Mouse (Mus musculus) heart, embryonic 16.5 days (tissue): ENCODE data around the gene Pdlim1. TPM values are rescaled to one million over a fixed set of nuclear protein-coding genes. Genes with fewer than 3 reads are reported as not detected.

Source experiments
- ATAC-seq: fragments of 200-750 bp; cut with Nextera tagmentation; replicated peaks from 2 replicates; pipeline ENCODE4 v1.8.0; 2017; ENCODE audit warnings: moderate number of reproducible peaks; ENCODE audit not compliant: insufficient read depth, low FRiP score; ENCODE audit errors: extremely low read depth
- H3K27ac ChIP-seq: fragments of 300-500 bp; sonication (generic); 2 replicates; pipeline ENCODE4 v1.5.1; 2014; ENCODE audit warnings: mild to moderate bottlenecking, low read length, control low read depth, moderate library complexity
- H3K27me3 ChIP-seq: fragments of 300-500 bp; sonication (generic); 2 replicates; pipeline ENCODE4 v1.6.1; 2014; ENCODE audit warnings: low read length, mixed read lengths; ENCODE audit not compliant: control insufficient read depth, insufficient read depth
- H3K36me3 ChIP-seq: fragments of 300-500 bp; sonication (generic); 2 replicates; pipeline ENCODE4 v1.6.1; 2014; ENCODE audit not compliant: control insufficient read depth, insufficient read depth
- H3K4me1 ChIP-seq: fragments of 300-500 bp; sonication (generic); 2 replicates; pipeline ENCODE4 v1.6.1; 2014; ENCODE audit warnings: low read length, mixed read lengths; ENCODE audit not compliant: control insufficient read depth, insufficient read depth
- H3K4me2 ChIP-seq: fragments of 300-500 bp; sonication (generic); 2 replicates; pipeline ENCODE4 v1.6.1; 2014; ENCODE audit warnings: low read depth, mild to moderate bottlenecking, control low read depth, low read length
- H3K4me3 ChIP-seq: fragments of 300-500 bp; sonication (generic); 2 replicates; pipeline ENCODE4 v1.5.1; 2014; ENCODE audit warnings: mild to moderate bottlenecking, control low read depth, low read length
- H3K9ac ChIP-seq: fragments of 300-500 bp; sonication (generic); 2 replicates; pipeline ENCODE4 v1.6.1; 2014; ENCODE audit warnings: low read length, control low read depth
- H3K9me3 ChIP-seq: fragments of 300-500 bp; sonication (generic); replicated peaks from 2 replicates; pipeline ENCODE4 v1.6.1; 2016; ENCODE audit warnings: low read length; ENCODE audit not compliant: control insufficient read depth
- WGBS: fragments of 180-500 bp; shearing (Covaris S2); extraction: QIAGEN DNeasy Blood & Tissue Kit; methylation state at CpG from one replicate; pipeline ENCODE4 v1.1.7; 2014; 5-methylcytosine and 5-hydroxymethylcytosine counted together
- polyA plus RNA-seq: library from polyadenylated mRNA; unstranded; fragments of >200 nt; fragmentation: Nextera tagmentation; extraction: Ambion mirVana; gene quantifications from 2 replicates; pipeline ENCODE4 v1.2.1, GENCODE M21; 2015

The Pdlim1 gene
- polyA plus RNA-seq, 1 experiment from 2014 or later: 267 TPM

DNA sequence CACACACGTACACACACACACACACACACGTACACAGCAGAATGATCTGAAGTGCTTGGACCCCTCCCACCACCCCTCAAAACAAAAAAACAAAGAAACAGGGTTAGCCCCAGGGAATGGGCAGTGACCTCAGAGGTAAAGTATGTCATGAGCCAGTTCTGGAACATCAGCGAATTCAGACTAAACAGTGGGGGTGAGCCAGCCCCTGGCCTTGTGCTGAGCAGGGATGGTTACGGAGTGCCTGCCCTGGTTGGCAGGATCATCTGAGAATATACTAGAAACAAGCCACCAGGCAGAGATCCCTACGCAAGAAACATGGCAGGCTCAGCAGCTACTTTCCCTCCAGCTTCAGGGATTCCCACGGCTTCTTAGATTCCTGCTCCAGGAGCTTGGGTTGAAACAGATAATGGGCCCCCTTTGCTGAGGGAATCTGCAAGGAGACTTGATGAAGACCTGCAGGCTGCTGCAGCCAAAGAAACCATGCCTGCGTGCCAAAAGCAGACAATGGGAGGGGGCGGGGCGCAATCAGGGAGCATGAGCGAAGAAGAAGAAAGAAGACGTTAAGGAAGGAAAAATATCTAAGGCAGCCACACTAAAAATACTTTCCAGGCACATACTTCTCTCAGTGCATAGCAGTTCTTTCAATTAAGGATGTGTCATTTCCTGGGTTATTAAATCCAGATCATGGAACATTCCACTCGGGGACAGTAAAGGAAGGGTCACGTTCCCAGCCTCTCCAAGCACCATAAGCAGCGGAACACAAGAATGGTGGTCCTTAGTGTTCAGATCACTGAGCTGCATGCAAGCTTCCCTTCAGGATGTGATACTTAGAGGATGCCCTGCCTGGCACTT, 30.6 kb downstream of the Pdlim1 start:
- H3K4me3 ChIP-seq: no peak overlapping the region
- 0 out of 2 replicates have a peak overlapping the region, but pooled peaks have one; percentile 20 for H3K4me2 ChIP-seq
- H3K36me3 ChIP-seq: peaks cover 9% of the 10 kb centered on the region; the same call in 1 of the 2 replicates
- peak; percentile 78 for ATAC-seq
- H3K27ac ChIP-seq: peak overlapping the region; percentile 86
- no peaks in the 10 kb centered on the region for H3K9me3 ChIP-seq
- no peaks in the 10 kb centered on the region for H3K27me3 ChIP-seq
- peaks cover 29% of the 10 kb centered on the region for H3K4me1 ChIP-seq
- 30% methylated on average over 14 of the region's 14 CpGs for WGBS
- peak overlapping the region; percentile 31; the same call in 1 of the 2 replicates for H3K9ac ChIP-seq

DNA sequence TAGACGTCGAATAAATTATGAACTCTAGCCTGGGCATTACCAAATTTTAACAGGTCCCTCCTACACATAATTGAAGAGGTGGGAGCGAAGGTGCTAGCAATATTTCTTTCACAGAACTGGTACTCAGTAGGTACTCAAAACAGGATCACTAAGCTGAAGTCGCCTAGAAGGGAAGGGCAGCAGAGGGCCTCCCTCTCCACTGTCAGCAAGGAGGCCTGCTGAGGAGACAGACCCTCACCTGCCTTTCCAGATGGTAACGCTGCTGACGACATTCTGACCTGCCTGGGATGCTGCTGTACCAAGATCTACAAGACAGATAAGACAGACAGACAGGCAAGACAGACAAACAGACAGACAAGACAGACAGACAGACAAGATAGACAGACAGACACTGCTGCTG, 31.3 kb downstream of the Pdlim1 start:
- Histone ChIP-seq H3K4me1 (peaks cover 29% of the 10 kb centered on the region), H3K9ac (0 out of 2 replicates have a peak overlapping the region, but pooled peaks have one; percentile 8), H3K4me3 (no peak overlapping the region), H3K27ac (peak overlapping the region; percentile 86), H3K36me3 (peaks cover 10% of the 10 kb centered on the region; the same call in 1 of the 2 replicates), H3K4me2 (no peak overlapping the region), H3K9me3 (no peaks in the 10 kb centered on the region), H3K27me3 (no peaks in the 10 kb centered on the region)
- WGBS: 57% methylated on average over 6 of the region's 6 CpGs
- no peak for ATAC-seq

DNA sequence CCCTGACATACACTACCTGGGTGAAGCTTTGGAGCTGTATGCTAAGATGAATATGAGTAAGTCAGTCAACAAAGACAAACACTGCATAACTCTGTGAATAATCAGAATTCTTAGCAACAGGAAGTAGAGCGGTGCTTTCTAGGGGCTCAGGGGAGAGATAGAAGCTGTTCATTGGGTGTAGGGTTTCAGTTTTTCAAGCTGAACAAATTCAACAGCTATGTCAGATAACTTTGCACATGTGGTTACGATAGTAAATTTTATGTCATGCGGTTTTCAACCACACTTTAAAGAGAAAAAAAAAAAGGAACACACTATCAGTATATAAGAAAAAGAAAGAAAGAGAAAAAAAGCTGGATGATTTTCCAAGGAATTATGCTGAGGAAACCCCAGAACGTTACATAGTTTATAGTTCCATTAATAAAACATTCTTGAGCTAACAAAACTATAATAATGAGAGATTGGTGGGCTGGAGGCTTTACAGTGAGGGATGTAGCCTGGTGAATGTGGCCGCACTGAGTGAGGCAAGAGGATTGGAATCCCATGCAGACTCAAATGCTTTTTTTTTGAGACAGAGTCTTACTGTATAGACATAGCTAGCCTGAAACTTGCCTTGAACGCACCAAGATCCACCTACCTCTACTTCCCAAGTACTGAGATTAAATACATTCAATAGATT, 33.3 kb downstream of the Pdlim1 start:
- 66% methylated on average over 6 of the region's 6 CpGs for WGBS
- H3K4me1 ChIP-seq: peaks cover 29% of the 10 kb centered on the region

DNA sequence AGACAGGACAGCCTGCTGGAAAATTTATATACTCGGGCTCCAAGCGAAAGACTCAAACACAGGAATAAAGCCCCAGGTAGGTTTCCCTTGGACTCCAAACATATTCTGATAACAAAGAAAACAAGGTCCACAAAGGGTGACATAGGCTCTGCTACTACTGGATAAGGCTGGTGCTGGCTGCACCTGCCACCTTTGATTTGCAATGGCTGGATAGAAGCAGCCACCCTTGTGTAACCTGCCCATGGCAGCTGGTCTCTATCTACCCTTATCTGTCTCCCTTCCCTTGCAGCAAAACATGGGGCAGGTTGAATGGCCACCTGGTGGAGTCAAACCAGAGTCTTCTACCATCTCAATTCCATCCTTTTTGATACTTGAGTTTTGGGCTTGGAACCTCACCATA, 39.1 kb downstream of the Pdlim1 start:
- ATAC-seq: no peak
- 94% methylated on average over 2 of the region's 2 CpGs for WGBS
- H3K4me3 ChIP-seq: no peak overlapping the region
- H3K4me1 ChIP-seq: no peaks in the 10 kb centered on the region
- peaks cover 30% of the 10 kb centered on the region for H3K36me3 ChIP-seq
- no peak overlapping the region for H3K9ac ChIP-seq
- no peaks in the 10 kb centered on the region for H3K27me3 ChIP-seq
- no peak overlapping the region for H3K27ac ChIP-seq
- H3K4me2 ChIP-seq: no peak overlapping the region
- no peaks in the 10 kb centered on the region for H3K9me3 ChIP-seq

More for the DNA sequence above, 33.3 kb downstream of the Pdlim1 start:
- H3K9me3 ChIP-seq: no peaks in the 10 kb centered on the region
- no peaks in the 10 kb centered on the region for H3K27me3 ChIP-seq
- no peak overlapping the region; the same call in 1 of the 2 replicates for H3K27ac ChIP-seq
- H3K36me3 ChIP-seq: peaks cover 12% of the 10 kb centered on the region; the same call in 1 of the 2 replicates
- no peak for ATAC-seq
- H3K4me2 ChIP-seq: no peak overlapping the region
- no peak overlapping the region for H3K4me3 ChIP-seq
- H3K9ac ChIP-seq: no peak overlapping the region

DNA sequence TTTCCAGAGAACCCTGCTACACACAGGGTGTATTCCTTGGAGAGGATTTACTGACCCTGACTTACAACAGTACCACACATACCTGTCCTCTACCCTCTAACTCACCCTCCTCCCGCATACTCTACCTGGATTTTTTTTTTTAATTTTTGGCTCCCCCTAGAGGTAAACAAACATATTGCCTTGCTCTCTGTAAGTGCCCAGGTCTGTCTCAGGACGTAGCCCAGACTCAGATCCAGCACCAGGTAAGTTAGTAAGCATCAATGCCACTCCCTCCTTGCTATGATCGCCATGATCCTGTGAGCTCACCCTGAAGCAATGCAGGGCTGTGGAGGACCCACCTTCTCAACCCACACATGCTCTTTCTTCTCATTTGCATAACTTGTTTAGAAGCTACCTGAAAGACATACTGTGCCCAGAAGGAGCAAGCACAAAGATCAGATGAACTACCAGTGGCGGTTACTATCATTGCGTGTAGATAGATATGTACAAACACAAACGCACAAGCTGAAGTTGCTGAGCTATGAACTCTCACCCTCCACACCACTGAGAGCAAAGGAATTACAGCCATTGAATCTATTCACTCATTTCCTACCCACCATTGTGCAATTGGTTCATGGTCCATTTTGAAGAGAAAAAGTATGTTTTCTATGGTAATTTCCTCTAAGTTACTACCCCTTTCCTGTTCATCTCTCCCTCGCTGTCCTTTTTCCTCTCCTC, 39.7 kb downstream of the Pdlim1 start:
- 79% methylated on average over 7 of the region's 7 CpGs for WGBS
- H3K9me3 ChIP-seq: no peaks in the 10 kb centered on the region
- no peak overlapping the region for H3K4me3 ChIP-seq
- ATAC-seq: no peak
- H3K27me3 ChIP-seq: no peaks in the 10 kb centered on the region
- no peak overlapping the region for H3K4me2 ChIP-seq
- peaks cover 32% of the 10 kb centered on the region for H3K36me3 ChIP-seq
- no peak overlapping the region for H3K27ac ChIP-seq
- H3K9ac ChIP-seq: no peak overlapping the region
- H3K4me1 ChIP-seq: no peaks in the 10 kb centered on the region

DNA sequence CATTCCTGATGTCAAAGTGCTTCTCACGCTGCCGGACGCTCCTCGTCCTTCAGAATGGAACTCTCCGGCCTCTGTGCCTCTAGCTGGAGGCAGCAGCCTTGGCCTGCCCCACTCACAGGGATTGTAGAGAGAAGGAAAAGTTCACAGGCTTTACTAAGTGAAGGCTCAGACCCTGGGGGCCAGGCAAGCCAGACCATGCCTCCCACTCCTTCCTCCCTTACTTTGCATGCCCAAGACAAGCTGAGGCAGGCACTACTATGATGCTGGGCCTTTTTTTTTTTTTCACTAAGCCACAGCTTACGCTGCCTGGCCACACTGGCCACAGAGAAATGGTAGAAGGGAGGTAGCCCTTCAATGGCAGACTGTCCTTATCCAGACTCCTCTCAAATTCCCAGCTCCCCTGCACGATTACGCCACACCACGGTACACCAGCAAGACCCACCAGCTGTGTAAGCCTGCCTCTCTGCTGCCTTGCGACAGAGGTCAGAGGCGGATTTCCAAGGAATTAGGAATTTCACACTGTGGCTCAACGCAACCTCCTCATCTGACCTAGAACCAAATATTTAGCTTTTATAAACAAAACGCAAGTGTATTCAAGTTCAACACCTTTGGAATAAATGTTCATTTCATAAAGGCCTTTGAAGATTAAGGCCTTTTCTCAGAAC, 40.4 kb downstream of the Pdlim1 start:
- H3K4me1 ChIP-seq: no peaks in the 10 kb centered on the region
- no peak overlapping the region for H3K27ac ChIP-seq
- no peaks in the 10 kb centered on the region for H3K27me3 ChIP-seq
- no peak overlapping the region for H3K4me3 ChIP-seq
- no peak overlapping the region for H3K9ac ChIP-seq
- H3K4me2 ChIP-seq: no peak overlapping the region
- no peak for ATAC-seq
- WGBS: 84% methylated on average over 13 of the region's 13 CpGs
- peaks cover 32% of the 10 kb centered on the region for H3K36me3 ChIP-seq
- no peaks in the 10 kb centered on the region for H3K9me3 ChIP-seq

DNA sequence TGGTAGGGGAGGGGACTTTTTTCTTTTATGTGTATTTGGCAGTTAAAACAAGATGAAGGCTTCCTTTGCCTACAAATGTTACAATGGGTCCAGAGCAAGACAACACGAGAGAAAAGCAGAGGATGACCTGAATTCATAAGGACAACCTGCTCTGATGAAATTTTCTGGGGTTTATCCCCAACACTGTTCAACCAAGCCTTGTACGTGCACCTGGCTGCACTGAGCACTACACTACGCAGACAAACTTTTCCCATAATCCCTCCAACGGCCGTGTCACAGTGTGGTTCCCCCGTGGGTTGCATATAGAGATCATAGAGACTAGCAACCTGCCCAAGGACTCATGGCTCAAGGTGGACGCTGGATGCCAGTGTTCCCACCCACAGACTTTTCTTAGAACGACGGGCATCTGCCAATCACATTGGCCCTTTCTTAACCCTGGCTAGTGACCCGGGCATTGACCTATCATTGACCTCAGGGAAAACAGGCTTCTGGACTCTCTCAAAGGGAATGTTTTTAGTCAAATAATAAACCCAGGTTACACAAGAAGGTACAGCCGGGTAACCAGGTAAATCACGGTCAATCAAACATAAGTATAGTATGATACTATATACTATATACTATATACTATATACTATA, 45.0 kb downstream of the Pdlim1 start:
- ATAC-seq: no peak
- Histone ChIP-seq H3K36me3 (peaks cover 36% of the 10 kb centered on the region), H3K4me1 (no peaks in the 10 kb centered on the region), H3K4me3 (no peak overlapping the region), H3K9me3 (no peaks in the 10 kb centered on the region), H3K9ac (no peak overlapping the region), H3K4me2 (no peak overlapping the region), H3K27me3 (no peaks in the 10 kb centered on the region), H3K27ac (no peak overlapping the region)
- WGBS: 84% methylated on average over 12 of the region's 12 CpGs

DNA sequence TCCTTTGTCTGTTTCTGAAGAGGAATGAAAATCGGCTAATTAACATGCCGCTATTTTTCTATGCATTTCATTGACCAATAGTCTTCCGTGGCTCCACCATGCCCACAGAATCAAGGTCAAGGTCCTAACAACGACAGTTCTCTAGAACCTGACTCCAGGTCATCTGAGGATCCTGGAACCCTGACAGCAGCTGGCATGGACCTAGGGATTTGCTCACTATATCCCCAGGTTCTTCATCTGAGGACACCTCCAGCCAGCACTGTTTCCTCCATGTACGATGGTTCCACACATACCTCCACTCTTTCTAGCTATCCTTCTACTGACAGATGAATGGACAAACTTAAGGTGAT, 45.9 kb downstream of the Pdlim1 start:
- Histone ChIP-seq H3K4me2 (no peak overlapping the region), H3K4me1 (no peaks in the 10 kb centered on the region), H3K27ac (no peak overlapping the region), H3K9me3 (no peaks in the 10 kb centered on the region), H3K4me3 (no peak overlapping the region), H3K9ac (no peak overlapping the region), H3K36me3 (peaks cover 40% of the 10 kb centered on the region), H3K27me3 (no peaks in the 10 kb centered on the region)
- ATAC-seq: no peak
- WGBS: 60% methylated on average over 5 of the region's 5 CpGs
